Mouse (Mus musculus) ovary, adult 2 months (tissue): ENCODE results near the gene Rhbdf1. TPM values are rescaled to one million over a fixed set of nuclear protein-coding genes. Genes with fewer than 3 reads are reported as not detected.

ENCODE experiments used
- polyA plus RNA-seq: library from polyadenylated mRNA; depleted of rRNA; stranded (reverse); fragments of >200 nt; gene quantifications from 2 replicates; pipeline ENCODE4 v1.2.3, GENCODE M21; 2012; rRNA removed

The Rhbdf1 gene
- polyA plus RNA-seq: 234 and 290 TPM in 2 replicates

DNA sequence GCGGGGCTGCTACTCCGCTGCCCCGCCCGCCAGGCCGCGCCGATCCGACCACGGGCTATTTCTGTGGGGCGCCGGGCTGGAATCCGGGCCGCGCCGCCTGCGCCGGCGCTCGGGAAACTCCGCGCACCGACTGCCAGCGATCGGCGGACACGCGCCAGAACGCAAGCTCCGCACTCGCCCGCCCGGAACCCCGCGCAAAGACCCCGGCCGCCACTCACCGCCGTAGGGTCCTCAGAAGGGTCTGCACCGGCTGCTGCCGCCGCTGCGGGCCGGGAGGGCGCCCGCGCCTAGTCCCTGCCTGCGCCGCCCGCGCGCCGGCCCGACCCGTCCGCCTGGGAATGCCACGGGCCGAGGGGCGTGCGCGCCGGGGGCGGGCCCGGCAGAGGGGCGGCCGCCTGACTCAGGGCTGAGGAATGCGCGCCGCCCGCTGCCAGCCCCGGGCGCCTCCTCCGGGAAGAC lies at the start of gene Rhbdf1:
Gene Rhbdf1 (minus strand): TSS at position 350 of the 459 bp plus-strand sequence.

GRCm38 (mm10) chr11:32267188-32267884 lies 45.2 kb upstream of the Rhbdf1 start, which contains the start of gene Nprl3:
Gene Nprl3, minus strand, starts transcription at chr11:32267707.

DNA sequence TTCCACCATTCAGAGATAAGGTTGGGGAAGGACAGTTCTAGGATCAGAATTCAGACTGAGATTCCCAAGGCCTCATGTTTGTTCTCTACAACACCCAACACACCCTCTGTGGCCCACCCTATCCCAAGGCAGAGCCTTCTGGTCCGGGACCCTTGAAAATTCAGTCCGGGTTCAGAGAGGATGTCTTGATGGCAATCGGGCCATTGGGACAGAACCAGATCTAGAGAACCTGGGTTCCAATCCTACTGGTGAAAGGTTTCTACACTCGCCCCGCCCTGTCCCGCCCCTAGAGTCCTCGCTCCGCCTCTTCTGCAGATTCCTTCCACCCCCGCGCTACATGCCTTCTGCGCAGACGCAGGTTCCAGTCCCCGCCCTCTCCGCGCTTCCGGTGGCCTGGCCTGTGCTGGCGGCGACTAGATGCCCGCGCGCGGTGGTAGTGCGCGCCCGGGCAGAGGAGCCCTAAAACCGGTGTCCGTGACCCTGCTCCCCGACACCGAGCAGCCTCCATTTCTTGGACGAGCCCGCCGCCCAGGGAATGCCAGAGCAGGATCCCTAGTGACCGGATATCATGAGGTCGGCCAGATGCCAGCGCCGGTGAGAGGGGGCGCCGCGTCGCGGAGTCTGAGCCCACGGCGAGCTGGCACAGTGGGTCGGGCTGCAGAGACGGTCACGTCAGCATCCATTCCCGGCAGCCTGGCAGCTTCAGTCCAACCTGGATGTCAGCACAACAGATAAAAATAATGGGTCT lies 4.2 kb upstream of the Rhbdf1 start, which contains the start of gene Mpg:
Gene Mpg (plus strand): TSS at position 382 of the 748 bp plus-strand sequence.

GRCm38 (mm10) chr11:32205058-32205873 lies 16.8 kb downstream of the Rhbdf1 start, which contains the start of gene Snrnp25:
Gene Snrnp25, plus strand, starts transcription at chr11:32205415.

DNA sequence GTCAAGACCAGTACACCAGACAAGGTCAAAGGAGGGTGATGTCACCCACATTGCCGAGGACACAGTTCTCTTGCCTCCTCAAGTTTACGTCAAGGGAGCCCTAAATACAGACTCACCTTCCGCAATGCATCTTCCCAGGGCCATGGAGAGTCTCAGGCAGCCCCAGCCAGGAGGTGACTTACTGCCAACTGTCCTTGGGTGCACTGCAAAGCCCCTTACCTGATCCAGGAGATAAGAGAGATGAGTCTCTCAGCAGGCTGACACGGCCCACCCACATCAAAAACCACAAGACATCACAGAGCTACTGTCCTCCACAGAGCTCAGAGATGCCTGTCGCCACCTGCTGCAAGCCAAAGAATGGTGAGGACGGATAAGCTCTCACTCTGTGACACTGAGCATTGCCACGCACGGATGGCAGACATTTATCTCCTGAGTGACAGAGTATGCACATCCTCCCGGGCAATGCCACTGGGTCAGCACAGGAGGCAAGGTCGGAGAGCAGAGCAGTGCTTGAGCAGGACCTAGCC lies 22.0 kb downstream of the Rhbdf1 start, which contains the start of gene Il9r:
Gene Il9r (minus strand): TSS at position 205 of the 527 bp plus-strand sequence.

Other genes starting within 250 kb of the Rhbdf1 start
- 0.78 and 2.1 TPM in 2 replicates for gene Nsg2, start 221.8 kb downstream of the Rhbdf1 start, polyA plus RNA-seq
- gene Il9r, start 22.0 kb downstream of the Rhbdf1 start, polyA plus RNA-seq: 0.52 and 0.70 TPM in 2 replicates
- gene Snrnp25, start 16.9 kb downstream of the Rhbdf1 start, polyA plus RNA-seq: 26.2 and 31.0 TPM in 2 replicates
- 16.3 and 20.6 TPM in 2 replicates for gene Mpg, start 4.2 kb upstream of the Rhbdf1 start, polyA plus RNA-seq
- 164 and 171 TPM in 2 replicates for gene Nprl3, start 45.4 kb upstream of the Rhbdf1 start, polyA plus RNA-seq
- not detected in 2 replicates for gene Hba-x, start 54.1 kb upstream of the Rhbdf1 start, polyA plus RNA-seq
- 306 and 812 TPM in 2 replicates for gene Hba-a1, start 61.2 kb upstream of the Rhbdf1 start, polyA plus RNA-seq
- gene Hbq1b, start 64.7 kb upstream of the Rhbdf1 start, polyA plus RNA-seq: 0.32 and 0.44 TPM in 2 replicates
- gene Hba-a2, start 74.2 kb upstream of the Rhbdf1 start, polyA plus RNA-seq: 555 and 957 TPM in 2 replicates
- not detected in 2 replicates for gene Hbq1a, start 77.8 kb upstream of the Rhbdf1 start, polyA plus RNA-seq
- gene Sh3pxd2b, start 125.5 kb upstream of the Rhbdf1 start, polyA plus RNA-seq: 21.3 and 24.1 TPM in 2 replicates
- 18.7 and 20.1 TPM in 2 replicates for gene Ubtd2, start 233.1 kb upstream of the Rhbdf1 start, polyA plus RNA-seq